Mouse (Mus musculus) adrenal gland, adult (tissue): ENCODE data around the gene Tnfrsf26.

Experiments
- DNase-seq, 2 experiments: peaks; one replicate each; pipeline ENCODE4 v3.0.0; 2022 to 2023; ENCODE audit warnings: low spot score in 1 of 2; ENCODE audit not compliant: inconsistent age in 2 of 2

Tnfrsf26 gene

DNA sequence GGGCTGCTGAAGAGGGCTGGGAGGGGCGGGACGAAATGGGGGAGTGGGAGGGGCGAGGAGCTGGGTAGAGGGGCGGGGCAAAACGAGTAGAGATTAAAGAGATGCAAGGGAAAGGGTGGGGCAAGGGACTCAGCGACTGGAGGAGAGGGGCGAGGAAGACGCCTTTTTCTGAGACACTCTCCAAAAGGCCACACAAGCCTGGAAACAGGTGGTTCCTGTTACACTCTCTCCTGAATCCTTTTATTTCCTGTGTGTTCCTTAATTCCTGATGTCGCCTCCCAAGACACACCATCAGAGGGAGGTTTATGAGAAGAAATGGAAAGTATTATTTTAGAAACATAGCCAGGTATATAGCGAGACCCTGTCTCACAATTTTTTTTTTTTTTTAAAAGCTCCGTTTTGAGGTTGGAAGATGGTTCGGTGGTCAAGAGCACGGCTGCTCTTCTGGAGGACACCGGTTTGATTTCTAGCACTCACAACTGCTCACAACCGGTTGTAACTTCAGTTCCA is 28.2 kb downstream of the Tnfrsf26 start:
- DNase-seq: no peak

DNA sequence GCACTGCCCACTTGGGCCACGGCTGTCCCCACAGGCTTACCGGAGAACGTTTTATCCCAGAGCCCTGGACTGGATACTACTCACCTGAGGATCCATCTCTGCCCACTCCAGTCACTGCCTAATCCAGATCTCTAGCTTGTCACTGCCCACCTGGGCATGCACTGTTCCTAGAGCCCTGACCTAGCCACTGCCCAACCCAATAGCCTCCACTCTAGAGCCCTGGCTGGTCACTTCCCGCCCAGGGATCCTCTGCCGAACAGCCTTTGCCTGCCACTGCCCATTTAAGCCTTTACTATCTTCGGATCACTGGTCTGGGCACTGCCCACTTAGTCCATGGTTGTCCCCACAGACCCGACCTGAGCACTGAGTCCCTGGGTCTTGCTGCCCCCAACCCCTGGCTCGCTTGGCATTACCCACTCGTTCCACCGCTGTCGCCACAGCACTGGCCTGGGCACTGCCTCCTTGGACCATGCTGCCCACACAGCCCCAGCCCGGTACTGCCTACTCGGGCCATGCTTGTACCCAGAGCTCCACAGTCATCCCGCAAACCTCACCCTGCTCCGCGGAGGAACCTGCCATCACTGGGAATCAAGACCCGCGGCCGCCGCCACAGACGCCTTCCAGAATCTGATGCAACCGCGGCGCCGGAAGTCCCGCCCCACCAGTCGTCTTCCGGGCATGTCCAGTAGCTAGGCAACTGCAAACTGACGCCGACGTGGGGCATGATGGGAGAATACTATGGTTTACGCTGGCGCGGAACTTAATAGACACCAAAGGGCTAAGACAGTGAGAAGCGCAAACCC is 28.9 kb downstream of the Tnfrsf26 start, which contains the start of gene Cars:
Gene Cars, minus strand, starts transcription at position 663 of the 803 bp plus-strand sequence.
- DNase-seq: peak; percentile 95 to 98

DNA sequence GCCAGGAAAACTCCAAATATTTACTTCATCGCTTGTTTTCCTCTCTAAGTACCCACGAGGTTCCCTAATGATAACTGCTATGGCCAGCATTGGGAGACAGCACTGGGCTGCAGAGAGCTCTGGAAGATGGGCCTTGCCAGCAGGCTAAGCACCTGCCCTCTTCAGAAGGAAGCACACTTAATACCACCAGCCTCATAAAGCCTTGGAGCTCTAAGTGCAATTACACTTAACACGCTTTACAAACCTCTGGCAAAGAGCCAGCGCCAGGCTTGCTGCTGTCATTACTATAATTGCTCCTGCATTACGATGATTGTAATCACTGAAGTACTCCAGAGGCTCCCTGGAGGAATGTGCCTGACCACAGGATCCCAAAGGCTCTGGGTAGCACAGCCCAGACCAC is 33.7 kb downstream of the Tnfrsf26 start:
- no peak for DNase-seq

DNA sequence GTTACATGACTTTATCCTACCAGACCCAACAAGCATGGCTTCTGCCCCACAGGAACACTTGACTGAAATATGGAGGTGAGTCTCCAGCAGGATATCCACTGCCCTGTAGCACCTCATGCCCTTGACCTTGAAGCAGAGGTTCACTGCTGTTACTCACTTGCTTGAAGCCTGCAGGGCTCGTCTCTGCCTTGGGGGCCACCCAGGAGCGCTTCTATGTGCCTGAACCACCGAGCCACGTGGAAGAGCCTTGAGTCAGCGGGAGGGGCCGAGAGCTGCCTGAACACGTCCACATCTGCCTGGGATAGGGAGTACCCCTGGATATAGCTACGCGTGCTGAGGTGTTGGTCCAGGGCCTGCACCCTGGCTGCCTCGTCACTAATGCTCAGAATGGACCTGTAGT is 36.3 kb downstream of the Tnfrsf26 start:
- peak in 1 of 2 experiments; percentile 9 for DNase-seq

DNA sequence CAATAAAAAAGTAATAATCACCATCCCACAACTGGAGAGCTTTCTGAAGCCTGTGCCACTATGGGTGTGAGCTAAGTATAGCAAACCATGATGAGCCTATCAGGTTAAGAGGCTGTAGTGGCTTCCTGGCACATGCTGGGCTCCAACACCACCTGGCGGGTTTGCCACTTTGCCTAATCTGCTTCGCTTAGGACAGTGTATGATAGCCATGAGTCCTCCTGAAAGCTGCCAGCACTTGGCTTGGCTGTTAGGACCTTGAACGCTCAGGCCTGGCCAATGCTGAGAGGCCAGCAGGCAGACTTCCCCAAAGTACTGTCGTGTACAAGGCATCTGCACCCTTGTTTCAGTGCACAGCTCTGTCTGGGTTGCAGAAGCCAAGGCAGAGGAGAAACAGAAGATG is 40.5 kb downstream of the Tnfrsf26 start:
- DNase-seq: peak in 1 of 2 experiments; percentile 43

DNA sequence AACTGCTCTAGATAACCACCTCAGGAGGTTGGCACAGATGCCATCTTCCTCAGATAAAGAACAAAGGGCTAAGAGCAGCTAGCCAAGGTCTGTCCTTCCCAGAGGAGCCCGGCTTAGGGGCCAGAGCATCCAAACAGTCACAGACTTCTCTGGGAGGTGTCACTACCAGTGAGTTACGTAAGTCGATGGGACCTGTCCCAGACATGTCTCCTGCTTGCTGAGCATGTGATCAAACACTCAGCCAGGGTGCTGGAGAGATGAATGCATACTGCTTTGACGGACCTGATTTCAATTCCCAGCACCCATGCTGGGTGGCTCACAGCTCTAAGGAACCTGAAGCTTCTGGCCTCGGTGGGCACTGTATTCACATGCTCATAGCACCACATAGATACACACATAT is 40.9 kb downstream of the Tnfrsf26 start:
- no peak for DNase-seq

DNA sequence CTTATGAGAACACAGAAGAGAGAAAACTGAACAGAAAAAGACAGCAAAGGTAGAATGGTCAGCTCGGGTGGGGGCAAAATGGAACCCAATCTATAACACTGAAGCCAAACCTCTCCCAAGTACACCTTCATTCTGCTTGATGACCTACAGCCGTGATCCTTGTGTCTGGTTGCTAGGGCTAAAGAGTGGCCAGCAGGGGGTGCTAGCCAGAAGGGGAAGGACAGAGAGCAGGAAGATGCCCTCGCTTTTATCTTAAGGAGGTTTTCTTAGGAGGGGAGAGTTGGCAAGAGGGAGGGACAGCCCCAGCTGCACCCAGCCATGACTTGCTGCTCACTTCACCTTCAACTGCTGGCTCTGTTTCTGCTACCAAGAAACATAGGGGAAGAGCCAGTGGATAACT is 44.6 kb downstream of the Tnfrsf26 start:
- peak; percentile 75 to 88 for DNase-seq

DNA sequence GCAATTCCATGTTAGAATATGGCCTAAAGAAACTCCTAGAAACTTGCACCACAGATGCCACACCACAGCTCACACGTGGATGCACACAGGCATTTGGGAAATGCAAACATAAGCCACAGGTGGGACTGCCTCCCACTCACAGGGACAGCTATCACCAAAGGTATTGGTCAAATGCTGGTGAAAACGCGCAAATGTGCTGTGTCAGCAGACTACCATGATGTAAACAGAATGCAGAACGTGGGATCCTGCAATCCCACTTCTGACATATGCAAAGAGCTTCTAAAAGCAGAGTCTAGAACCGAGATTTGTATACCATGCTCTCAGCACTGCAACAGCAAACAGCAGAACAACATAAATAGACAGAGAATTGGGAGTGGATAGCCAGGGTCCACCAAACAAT is 45.5 kb downstream of the Tnfrsf26 start:
- DNase-seq: no peak

DNA sequence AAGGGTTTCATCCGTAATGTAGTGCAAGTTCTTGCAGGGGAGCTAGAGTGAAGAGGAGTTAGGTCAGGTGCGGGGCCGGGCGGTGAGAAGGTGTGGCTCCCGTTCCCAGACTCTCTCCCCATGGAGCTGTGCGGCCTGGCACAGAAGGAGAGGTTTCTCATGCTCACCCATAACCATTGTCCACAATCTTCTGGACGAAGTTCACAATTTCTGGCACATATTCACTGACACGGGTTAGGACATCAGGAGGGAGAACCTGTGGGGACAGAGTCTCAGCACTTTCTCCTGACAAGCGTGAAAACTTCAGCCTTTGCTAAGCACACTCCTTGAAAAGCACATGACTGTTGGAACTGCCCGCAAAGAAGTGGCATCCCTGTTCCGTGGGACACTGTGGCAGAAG is 52.8 kb downstream of the Tnfrsf26 start:
- no peak for DNase-seq

DNA sequence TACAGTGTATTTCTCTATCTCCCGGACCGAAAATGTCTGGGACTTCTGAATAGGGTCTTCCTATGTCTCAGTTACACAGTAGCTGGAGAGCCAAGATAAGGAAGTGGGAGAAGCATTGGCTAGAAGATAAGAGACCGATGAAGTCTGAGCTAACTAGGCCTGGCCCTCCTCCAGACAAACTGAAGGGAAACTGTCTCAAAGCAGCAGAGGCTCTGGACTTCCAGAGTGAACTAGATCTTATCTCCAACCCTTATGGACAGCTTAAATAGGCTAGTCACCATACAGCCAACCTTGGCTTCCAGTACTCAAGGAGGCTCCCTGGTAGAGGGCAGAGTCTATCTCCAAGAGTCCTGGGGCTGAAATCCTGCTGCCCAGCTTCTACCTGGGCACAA is 62.9 kb downstream of the Tnfrsf26 start:
- DNase-seq: no peak

DNA sequence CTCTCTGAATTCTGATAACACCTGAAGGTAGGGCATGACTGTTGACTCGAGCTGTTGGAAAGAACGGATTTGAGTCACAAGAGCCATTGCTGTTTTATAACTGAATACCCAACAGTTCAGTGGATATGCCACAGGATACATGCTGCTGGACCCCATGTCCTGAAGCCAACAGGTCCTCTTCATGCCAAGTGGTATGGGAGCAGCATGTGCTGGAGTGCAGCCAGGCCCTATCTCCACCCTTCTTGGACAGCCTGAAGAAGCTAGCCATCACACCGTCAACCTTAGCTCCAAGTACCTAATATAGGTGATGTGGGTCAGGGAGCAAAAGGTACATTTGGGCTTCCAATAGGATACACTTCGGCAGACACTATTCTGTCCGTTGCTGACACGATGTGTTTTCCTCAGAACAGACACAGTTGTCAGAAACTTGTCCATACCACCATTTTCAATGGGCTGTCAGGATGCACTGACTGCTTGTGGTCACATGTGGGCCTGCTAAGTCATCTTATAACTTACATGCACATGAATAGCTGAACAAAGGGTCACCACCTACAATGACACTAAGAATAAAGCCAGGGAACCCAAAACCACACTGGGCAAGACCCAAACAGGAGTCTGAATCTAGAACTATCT is 63.4 kb downstream of the Tnfrsf26 start:
- DNase-seq: no peak

DNA sequence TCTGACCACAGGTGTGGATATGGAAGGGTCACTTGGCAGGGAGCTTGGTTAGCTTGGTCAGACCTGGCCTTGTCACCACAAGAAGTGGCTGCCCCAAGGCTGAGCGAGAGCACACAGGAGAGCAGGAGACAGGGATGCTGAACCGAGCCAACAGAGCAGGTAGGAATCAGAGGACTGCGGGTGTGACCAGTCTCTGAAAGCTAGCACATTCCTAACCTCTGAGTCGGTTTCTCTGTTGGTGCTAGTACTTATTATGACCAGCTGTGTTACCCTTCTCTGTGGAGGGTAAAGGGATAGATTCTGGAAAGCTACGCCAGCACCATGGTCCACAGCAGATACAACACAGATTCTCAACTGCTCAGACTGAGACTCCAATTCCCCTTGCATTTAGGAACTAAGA is 64.7 kb downstream of the Tnfrsf26 start:
- DNase-seq: no peak
